In the genomic region with DNA sequence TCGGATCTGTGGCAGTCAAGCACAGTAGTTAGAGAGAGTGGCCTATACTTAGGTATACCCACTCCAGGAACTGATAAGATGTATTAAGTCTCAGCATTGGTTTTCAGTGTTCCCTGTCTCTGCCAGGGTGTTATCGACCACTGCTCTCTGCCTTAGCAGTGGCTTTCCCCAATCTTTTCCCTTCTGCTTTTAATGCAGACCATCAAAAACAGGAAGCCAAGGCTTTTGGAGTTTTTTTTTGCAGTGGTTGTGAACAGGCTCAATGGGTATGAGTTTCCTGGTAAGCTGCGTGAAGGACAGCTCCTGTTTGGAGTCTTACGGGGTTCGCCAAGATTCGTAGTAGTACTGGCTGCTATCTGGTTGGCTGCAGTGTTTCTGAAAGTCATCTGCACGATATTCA, we compare ENCODE assay signal across 39 mouse cellular contexts. TPM values are rescaled to one million over a fixed set of nuclear protein-coding genes. Genes with fewer than 3 reads are reported as not detected.
"Had no signal": no experiment of that assay in that cellular context is flagged by ENCODE, and none has a peak within 500 bp of the region (broad histone marks: within the 10 kb centered on the region; RNA-seq: fewer than 3 reads in every experiment).

No protein-coding gene starts in this region.

- DNase-seq: forebrain, postnatal 0 days; gastrocnemius, postnatal 14 days; gastrocnemius, postnatal 36 days; heart, postnatal 10 days; heart, postnatal 4 days; kidney, adult 18-20 months; kidney, adult 8-10 months; kidney, postnatal 10 days; kidney, postnatal 25 days; kidney, postnatal 4 days; layer of hippocampus, adult 9-11 months; layer of hippocampus, postnatal 36 days; left cerebral cortex, postnatal 4 days had no signal

- H3K27ac ChIP-seq: heart, embryonic 10.5 days; hindbrain, embryonic 10.5 days; hindbrain, embryonic 12.5 days; hindbrain, embryonic 14.5 days; intestine, embryonic 15.5 days; left cerebral cortex, adult 2 months; limb, embryonic 13.5 days; limb, embryonic 15.5 days; liver, embryonic 12.5 days had no signal

- ATAC-seq: forebrain, postnatal 0 days; hindbrain, embryonic 16.5 days; inflammation-experienced regulatory T-cells, adult 6 months; intestine, embryonic 15.5 days; intestine, postnatal 0 days; liver, embryonic 12.5 days had no signal

- H3K4me1 ChIP-seq: heart, embryonic 12.5 days; intestine, embryonic 15.5 days; liver, embryonic 12.5 days had no signal

- H3K27me3 ChIP-seq: heart, embryonic 12.5 days; hindbrain, embryonic 12.5 days; intestine, embryonic 15.5 days; limb, embryonic 13.5 days; limb, embryonic 15.5 days; liver, embryonic 12.5 days had no signal

- H3K9me3 ChIP-seq: heart, embryonic 10.5 days; heart, embryonic 12.5 days; hindbrain, embryonic 10.5 days; hindbrain, embryonic 12.5 days; intestine, embryonic 15.5 days; limb, embryonic 13.5 days; limb, embryonic 15.5 days; liver, embryonic 12.5 days had no signal

- H3K4me3 ChIP-seq: heart, embryonic 10.5 days; heart, embryonic 12.5 days; hindbrain, embryonic 10.5 days; hindbrain, embryonic 12.5 days; intestine, embryonic 15.5 days; left cerebral cortex, adult 2 months; limb, embryonic 13.5 days; limb, embryonic 15.5 days; liver, embryonic 12.5 days had no signal

- H3K9ac ChIP-seq: forebrain, postnatal 0 days; heart, embryonic 12.5 days; hindbrain, embryonic 12.5 days; hindbrain, embryonic 14.5 days; intestine, embryonic 15.5 days; limb, embryonic 13.5 days; limb, embryonic 15.5 days; liver, embryonic 12.5 days had no signal

- H3K36me3 ChIP-seq: heart, embryonic 10.5 days; heart, embryonic 12.5 days; hindbrain, embryonic 10.5 days; hindbrain, embryonic 12.5 days; intestine, embryonic 15.5 days; limb, embryonic 13.5 days; limb, embryonic 15.5 days; liver, embryonic 12.5 days had no signal

RNA-seq across cellular contexts. Expression of gene 4930558K02Rik, which starts 13.0 kb away (rescaled TPM):
- total RNA-seq: forebrain, postnatal 0 days; gastrocnemius, adult 18-20 months; gastrocnemius, adult 8-10 months; gastrocnemius, postnatal 14 days; gastrocnemius, postnatal 36 days; heart, adult 8-10 months; heart, postnatal 10 days; heart, postnatal 25 days; heart, postnatal 4 days; layer of hippocampus, adult 8-10 months; layer of hippocampus, postnatal 14 days; layer of hippocampus, postnatal 36 days; left cerebral cortex, adult 2 months; left cerebral cortex, postnatal 14 days; left cerebral cortex, postnatal 4 days; liver, adult 2 months had no signal
- polyA plus RNA-seq: gonadal fat pad, adult 2 months; heart, embryonic 10.5 days; heart, embryonic 12.5 days; heart, embryonic 14.5 days; heart, embryonic 16.5 days; hindbrain, embryonic 10.5 days; hindbrain, embryonic 12.5 days; inflammation-experienced regulatory T-cells, adult 6 months; intestine, embryonic 15.5 days; intestine, postnatal 0 days; kidney, embryonic 14.5 days; kidney, embryonic 16.5 days; limb, embryonic 13.5 days; limb, embryonic 15.5 days; liver, adult 2 months; liver, embryonic 12.5 days had no signal
